Mouse (Mus musculus) ES-Bruce4 (cell line): ENCODE measurements around the gene Car10. TPM values are rescaled to one million over a fixed set of nuclear protein-coding genes. Genes with fewer than 3 reads are reported as not detected.

Source experiments
- H3K27ac ChIP-seq: 2 replicates; pipeline ENCODE4 v1.5.1; 2012; ENCODE audit warnings: low read length, inconsistent platforms; ENCODE audit not compliant: insufficient read depth
- H3K27me3 ChIP-seq: 2 replicates; pipeline ENCODE4 v1.6.1; 2012; ENCODE audit warnings: mild to moderate bottlenecking, low read length, inconsistent platforms; ENCODE audit not compliant: control insufficient read depth, poor library complexity, insufficient read depth, severe bottlenecking
- H3K36me3 ChIP-seq: 2 replicates; pipeline ENCODE4 v1.6.1; 2012; ENCODE audit warnings: inconsistent platforms, mild to moderate bottlenecking, low read length, moderate library complexity; ENCODE audit not compliant: control insufficient read depth, poor library complexity, insufficient read depth, severe bottlenecking
- H3K4me1 ChIP-seq: one replicate; pipeline ENCODE4 v1.8.1; 2011; ENCODE audit warnings: low read length; ENCODE audit not compliant: control insufficient read depth, insufficient read depth
- H3K4me3 ChIP-seq: 2 replicates; pipeline ENCODE4 v1.5.1; 2011; ENCODE audit warnings: low read depth, mild to moderate bottlenecking, low read length
- H3K9ac ChIP-seq: 2 replicates; pipeline ENCODE4 v1.6.1; 2012; ENCODE audit warnings: low read depth, mild to moderate bottlenecking, inconsistent platforms; ENCODE audit not compliant: poor library complexity, severe bottlenecking
- H3K9me3 ChIP-seq: replicated peaks from 2 replicates; pipeline ENCODE4 v1.6.1; 2012; ENCODE audit warnings: mild to moderate bottlenecking, low read length, inconsistent platforms; ENCODE audit not compliant: control insufficient read depth, poor library complexity, insufficient read depth, severe bottlenecking
- CTCF ChIP-seq: IDR thresholded peaks from one replicate; pipeline ENCODE4 v1.8.1; 2011; ENCODE audit warnings: low read depth, low read length
- EP300 ChIP-seq: IDR thresholded peaks from 2 replicates; pipeline ENCODE4 v1.6.1; 2011; ENCODE audit warnings: low read depth, low read length; ENCODE audit not compliant: insufficient read depth
- POLR2A ChIP-seq: IDR thresholded peaks from one replicate; pipeline ENCODE4 v1.8.1; 2011; ENCODE audit warnings: low read length; ENCODE audit not compliant: insufficient read depth
- polyA plus RNA-seq: library from polyadenylated mRNA; stranded (reverse); fragments of >200 nt; gene quantifications from 2 replicates; pipeline ENCODE4 v1.2.4, GENCODE M21; 2011; ENCODE audit warnings: low read depth; ENCODE audit not compliant: missing spikeins, insufficient read depth, insufficient read length

Car10 gene
- polyA plus RNA-seq, 1 experiment, result not detected

DNA sequence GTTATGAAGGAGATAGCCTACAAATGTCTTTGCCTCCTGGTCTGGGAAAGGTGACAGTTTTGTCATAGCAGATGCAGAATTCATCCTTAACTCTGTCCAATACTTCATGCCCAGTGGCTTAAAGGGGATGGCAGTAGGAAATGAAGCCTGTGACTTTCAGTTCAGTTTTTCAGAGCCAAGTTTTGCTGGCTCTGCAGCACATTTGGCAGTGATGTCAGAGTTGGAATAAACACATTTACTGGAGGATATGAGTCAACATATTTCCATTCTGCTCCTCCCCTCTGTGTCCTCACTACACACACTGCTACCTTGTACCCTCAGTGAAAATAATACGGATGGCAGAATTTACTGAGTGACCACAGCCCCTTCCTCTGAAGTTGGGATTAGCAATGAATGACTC is 11.6 kb downstream of the Car10 start:
- Histone ChIP-seq H3K4me3 (no peak overlapping the region), H3K36me3 (no peaks in the 10 kb centered on the region), H3K9me3 (no peaks in the 10 kb centered on the region), H3K27ac (no peak overlapping the region), H3K27me3 (no peaks in the 10 kb centered on the region), H3K9ac (no peak overlapping the region), H3K4me1 (no peaks in the 10 kb centered on the region)
- TF ChIP-seq CTCF (no peak), POLR2A (no peak), EP300 (no peak)

DNA sequence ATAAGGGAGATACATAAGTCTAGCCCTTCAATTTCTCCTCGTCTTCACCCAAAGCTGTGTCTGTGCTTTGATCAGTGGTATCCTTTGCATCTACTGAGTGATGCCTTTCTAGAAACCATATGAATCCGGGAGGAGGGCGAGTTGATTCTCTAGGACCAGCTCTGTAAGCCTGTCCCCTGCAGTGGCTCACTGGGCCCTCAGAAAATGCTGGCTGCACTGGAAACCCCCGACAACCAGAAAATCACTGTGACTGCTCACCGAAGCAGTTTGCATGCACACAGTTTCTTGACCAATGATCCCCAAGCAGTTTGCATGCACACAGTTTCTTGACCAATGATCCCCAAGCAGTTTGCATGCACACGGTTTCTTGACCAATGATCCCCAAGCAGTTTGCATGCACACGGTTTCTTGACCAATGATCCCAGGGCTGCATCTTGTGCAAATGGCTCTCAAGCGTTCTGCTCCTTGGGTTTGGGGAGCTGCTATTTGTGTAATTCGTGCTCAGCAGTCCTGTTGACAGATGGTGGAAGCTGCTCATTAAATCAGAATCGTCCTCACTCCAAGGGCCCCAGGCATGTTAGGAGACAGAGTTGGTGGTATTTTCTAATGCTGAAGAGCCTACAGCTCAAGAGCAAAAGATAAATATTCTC is 23.1 kb downstream of the Car10 start:
- TF ChIP-seq CTCF (no peak), POLR2A (no peak), EP300 (no peak)
- no peak overlapping the region for H3K27ac ChIP-seq
- no peaks in the 10 kb centered on the region for H3K9me3 ChIP-seq
- H3K27me3 ChIP-seq, result no peaks in the 10 kb centered on the region
- H3K4me1 ChIP-seq, result no peaks in the 10 kb centered on the region
- H3K9ac ChIP-seq, result no peak overlapping the region
- no peak overlapping the region for H3K4me3 ChIP-seq
- H3K36me3 ChIP-seq, result no peaks in the 10 kb centered on the region

DNA sequence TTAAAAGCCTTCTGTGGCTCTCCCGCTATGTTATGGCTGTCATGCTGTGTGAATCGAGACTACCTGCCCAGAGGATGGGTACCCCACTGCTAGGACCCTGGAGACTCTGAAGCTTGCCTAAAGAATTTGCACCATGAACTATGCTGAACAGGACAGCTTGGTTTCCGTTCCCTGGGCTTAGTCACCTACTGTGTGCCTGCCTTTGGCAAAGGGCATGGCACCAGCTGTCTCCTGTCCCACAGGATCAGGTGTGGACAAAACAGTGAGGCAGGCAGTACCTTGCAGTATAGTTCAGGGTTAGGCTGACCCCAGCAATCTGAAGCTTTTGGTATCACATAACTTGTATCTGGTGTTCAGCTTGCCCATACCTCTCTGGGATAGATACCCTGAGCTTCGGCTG is 25.9 kb downstream of the Car10 start:
- TF ChIP-seq CTCF, result no peak
- no peak for TF ChIP-seq POLR2A
- no peak for TF ChIP-seq EP300
- Histone ChIP-seq H3K9me3 (no peaks in the 10 kb centered on the region), H3K27ac (no peak overlapping the region), H3K36me3 (no peaks in the 10 kb centered on the region), H3K27me3 (no peaks in the 10 kb centered on the region), H3K9ac (no peak overlapping the region), H3K4me3 (no peak overlapping the region), H3K4me1 (no peaks in the 10 kb centered on the region)

DNA sequence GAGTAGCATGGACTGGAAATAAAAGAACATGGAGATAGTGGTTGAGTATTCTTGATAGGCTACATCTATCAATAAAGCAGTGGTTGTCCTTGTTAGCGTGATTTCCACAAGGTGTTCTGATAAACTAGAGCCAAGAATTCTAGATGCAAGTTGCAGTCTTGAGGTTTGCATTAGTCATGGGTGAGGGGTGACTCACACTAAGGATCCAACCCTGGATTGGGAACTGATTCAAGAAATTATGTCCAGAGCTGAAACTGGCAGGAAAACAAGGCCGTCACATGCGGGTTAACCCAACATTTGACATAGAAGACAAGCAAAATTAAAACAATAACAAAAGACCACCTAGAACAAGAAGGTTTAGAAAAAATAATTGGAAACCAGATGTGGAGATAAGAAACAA is 28.6 kb downstream of the Car10 start:
- no peak overlapping the region for H3K4me3 ChIP-seq
- H3K36me3 ChIP-seq, result no peaks in the 10 kb centered on the region
- H3K4me1 ChIP-seq, result no peaks in the 10 kb centered on the region
- H3K9ac ChIP-seq, result no peak overlapping the region
- H3K27me3 ChIP-seq, result no peaks in the 10 kb centered on the region
- no peaks in the 10 kb centered on the region for H3K9me3 ChIP-seq
- TF ChIP-seq EP300 (no peak), POLR2A (no peak), CTCF (no peak)
- H3K27ac ChIP-seq, result no peak overlapping the region

DNA sequence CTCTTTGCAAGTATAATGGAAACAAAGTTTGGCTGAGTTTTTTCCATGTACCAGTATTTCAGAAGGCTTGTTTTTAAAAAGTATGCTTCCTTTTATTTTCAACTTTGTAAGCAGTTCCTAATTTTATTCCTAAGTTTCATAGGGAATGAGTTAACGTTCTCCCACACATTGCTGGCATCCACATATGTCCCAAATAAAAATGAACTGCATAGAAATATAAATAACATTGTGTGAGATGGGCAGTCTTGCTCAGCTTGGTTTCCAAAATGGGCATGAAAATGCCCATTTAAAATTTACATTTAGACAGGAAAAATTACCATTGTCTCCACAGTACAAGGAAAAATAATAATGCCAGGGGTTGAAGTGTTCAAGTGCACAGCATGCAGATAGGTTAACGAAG is 30.7 kb downstream of the Car10 start:
- no peak overlapping the region for H3K9ac ChIP-seq
- no peaks in the 10 kb centered on the region for H3K36me3 ChIP-seq
- no peaks in the 10 kb centered on the region for H3K9me3 ChIP-seq
- no peaks in the 10 kb centered on the region for H3K4me1 ChIP-seq
- no peaks in the 10 kb centered on the region for H3K27me3 ChIP-seq
- no peak overlapping the region for H3K27ac ChIP-seq
- no peak for TF ChIP-seq POLR2A
- no peak for TF ChIP-seq EP300
- TF ChIP-seq CTCF, result no peak
- H3K4me3 ChIP-seq, result no peak overlapping the region

DNA sequence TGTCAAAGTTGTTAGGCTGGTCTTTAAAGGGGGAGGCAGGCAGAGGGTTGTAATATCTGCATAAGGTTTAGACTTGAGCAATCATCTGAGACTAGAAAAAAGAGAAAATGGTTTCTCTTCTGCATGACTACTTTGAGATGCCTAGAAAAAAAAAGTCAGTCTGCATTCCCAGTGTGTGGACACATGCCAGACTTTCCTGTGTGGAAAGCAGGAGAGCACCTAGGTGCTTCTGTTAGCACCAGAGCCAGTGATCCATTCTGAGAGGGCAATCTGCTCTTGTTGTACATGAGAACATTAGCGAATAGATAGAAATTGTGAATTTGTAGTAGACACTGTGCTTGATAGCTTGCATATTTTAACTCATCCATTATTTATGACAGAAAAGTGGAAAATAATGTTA is 40.0 kb downstream of the Car10 start:
- Histone ChIP-seq H3K4me3 (no peak overlapping the region), H3K27ac (no peak overlapping the region), H3K4me1 (no peaks in the 10 kb centered on the region), H3K27me3 (no peaks in the 10 kb centered on the region; the same call in 1 of the 2 replicates), H3K36me3 (no peaks in the 10 kb centered on the region), H3K9me3 (no peaks in the 10 kb centered on the region), H3K9ac (no peak overlapping the region)
- no peak for TF ChIP-seq CTCF
- no peak for TF ChIP-seq POLR2A
- no peak for TF ChIP-seq EP300
